Mouse (Mus musculus): ENCODE measurements at regions not wholly inside any gene's neighbourhood (a gene's known extent, or its start where the extent isn't known, plus 50 kb on each side); places are given as distances from the start of the nearest gene placed in this dataset.

GRCm38 (mm10) chr11:23131122-23131521 lies 123.8 kb downstream of the Fam161a start:
- no peak overlapping the region for H3K9ac ChIP-seq
- no peaks in the 10 kb centered on the region for H3K36me3 ChIP-seq
- H3K4me3 ChIP-seq = no peak overlapping the region
- no peak overlapping the region for H3K27ac ChIP-seq (ENCODE audit: poor library complexity, severe bottlenecking)
- ATAC-seq (ENCODE audit: insufficient number of reproducible peaks, low FRiP score) = no peak
- H3K4me1 ChIP-seq (replicated peaks) = no peaks in the 10 kb centered on the region
- no peak overlapping the region for H3K4me2 ChIP-seq
- 0 out of 2 replicates have a peak, but pooled peaks cover 5% of the 10 kb centered on the region for H3K9me3 ChIP-seq (replicated peaks)
- H3K27me3 ChIP-seq (replicated peaks) = no peaks in the 10 kb centered on the region
- 30% methylated on average over 1 of the region's 1 CpGs for WGBS

GRCm38 (mm10) chr11:23131632-23132031 lies 124.2 kb upstream of the Xpo1 start:
- Histone ChIP-seq H3K27me3 (replicated peaks) (no peaks in the 10 kb centered on the region), H3K9me3 (replicated peaks) (0 out of 2 replicates have a peak, but pooled peaks cover 5% of the 10 kb centered on the region), H3K4me2 (no peak overlapping the region), H3K27ac (ENCODE audit: poor library complexity, severe bottlenecking) (no peak overlapping the region), H3K4me3 (no peak overlapping the region), H3K36me3 (no peaks in the 10 kb centered on the region), H3K4me1 (replicated peaks) (no peaks in the 10 kb centered on the region), H3K9ac (no peak overlapping the region)
- ATAC-seq (ENCODE audit: insufficient number of reproducible peaks, low FRiP score) = no peak
- WGBS = 64% methylated on average over 1 of the region's 1 CpGs

- Histone ChIP-seq H3K27me3 (replicated peaks) (no peaks in the 10 kb centered on the region), H3K9me3 (replicated peaks) (no peaks in the 10 kb centered on the region), H3K36me3 (no peaks in the 10 kb centered on the region), H3K4me2 (no peak overlapping the region), H3K9ac (no peak overlapping the region), H3K4me1 (replicated peaks) (no peaks in the 10 kb centered on the region), H3K4me3 (no peak overlapping the region), H3K27ac (ENCODE audit: poor library complexity, severe bottlenecking) (no peak overlapping the region)
- ATAC-seq (ENCODE audit: insufficient number of reproducible peaks, low FRiP score) = no peak
- 67% methylated on average over 6 of the region's 6 CpGs for WGBS
Measured at GRCm38 (mm10) chr11:23140429-23141099, 115.3 kb upstream of the Xpo1 start.

GRCm38 (mm10) chr11:23141100-23141837 lies 114.6 kb upstream of the Xpo1 start:
- 73% methylated on average over 12 of the region's 12 CpGs for WGBS
- Histone ChIP-seq H3K36me3 (no peaks in the 10 kb centered on the region), H3K4me3 (no peak overlapping the region), H3K9me3 (replicated peaks) (no peaks in the 10 kb centered on the region), H3K9ac (no peak overlapping the region), H3K27me3 (replicated peaks) (no peaks in the 10 kb centered on the region), H3K27ac (ENCODE audit: poor library complexity, severe bottlenecking) (no peak overlapping the region), H3K4me1 (replicated peaks) (no peaks in the 10 kb centered on the region), H3K4me2 (no peak overlapping the region)
- no peak for ATAC-seq (ENCODE audit: insufficient number of reproducible peaks, low FRiP score)

- no peak for ATAC-seq (ENCODE audit: insufficient number of reproducible peaks, low FRiP score)
Measured at GRCm38 (mm10) chr11:23148048-23148596, 107.7 kb upstream of the Xpo1 start.

GRCm38 (mm10) chr11:23149556-23150244 lies 106.1 kb upstream of the Xpo1 start:
- no peaks in the 10 kb centered on the region for H3K4me1 ChIP-seq (replicated peaks)
- no peaks in the 10 kb centered on the region for H3K36me3 ChIP-seq
- no peak overlapping the region for H3K4me2 ChIP-seq
- H3K27me3 ChIP-seq (replicated peaks) = no peaks in the 10 kb centered on the region
- H3K9me3 ChIP-seq (replicated peaks) = no peaks in the 10 kb centered on the region
- no peak overlapping the region for H3K9ac ChIP-seq
- 60% methylated on average over 5 of the region's 5 CpGs for WGBS
- no peak for ATAC-seq (ENCODE audit: insufficient number of reproducible peaks, low FRiP score)
- H3K27ac ChIP-seq (ENCODE audit: poor library complexity, severe bottlenecking) = no peak overlapping the region
- no peak overlapping the region for H3K4me3 ChIP-seq

More at GRCm38 (mm10) chr11:23148048-23148596, 107.7 kb upstream of the Xpo1 start:
- 82% methylated on average over 8 of the region's 8 CpGs for WGBS
- Histone ChIP-seq H3K36me3 (no peaks in the 10 kb centered on the region), H3K4me3 (no peak overlapping the region), H3K4me2 (no peak overlapping the region), H3K27ac (ENCODE audit: poor library complexity, severe bottlenecking) (no peak overlapping the region), H3K27me3 (replicated peaks) (no peaks in the 10 kb centered on the region), H3K4me1 (replicated peaks) (no peaks in the 10 kb centered on the region), H3K9ac (no peak overlapping the region), H3K9me3 (replicated peaks) (no peaks in the 10 kb centered on the region)

GRCm38 (mm10) chr11:23154851-23155250 lies 101.0 kb upstream of the Xpo1 start:
- WGBS = 60% methylated on average over 1 of the region's 1 CpGs
- no peak for ATAC-seq (ENCODE audit: insufficient number of reproducible peaks, low FRiP score)
- Histone ChIP-seq H3K27me3 (replicated peaks) (no peaks in the 10 kb centered on the region), H3K9ac (no peak overlapping the region), H3K9me3 (replicated peaks) (no peaks in the 10 kb centered on the region), H3K4me3 (no peak overlapping the region), H3K36me3 (no peaks in the 10 kb centered on the region), H3K4me1 (replicated peaks) (no peaks in the 10 kb centered on the region), H3K27ac (ENCODE audit: poor library complexity, severe bottlenecking) (no peak overlapping the region), H3K4me2 (no peak overlapping the region)

- H3K27me3 ChIP-seq (replicated peaks) = no peaks in the 10 kb centered on the region
- no peaks in the 10 kb centered on the region for H3K36me3 ChIP-seq
- no peaks in the 10 kb centered on the region; the same call in 1 of the 2 replicates for H3K9me3 ChIP-seq (replicated peaks)
- no peak for ATAC-seq (ENCODE audit: insufficient number of reproducible peaks, low FRiP score)
- H3K4me1 ChIP-seq (replicated peaks) = 0 out of 2 replicates have a peak, but pooled peaks cover 4% of the 10 kb centered on the region
- H3K4me2 ChIP-seq = no peak overlapping the region
- no peak overlapping the region for H3K9ac ChIP-seq
- 75% methylated on average over 12 of the region's 12 CpGs for WGBS
- no peak overlapping the region for H3K27ac ChIP-seq (ENCODE audit: poor library complexity, severe bottlenecking)
- no peak overlapping the region for H3K4me3 ChIP-seq
Measured at GRCm38 (mm10) chr11:23168546-23169218, 87.2 kb upstream of the Xpo1 start.

GRCm38 (mm10) chr11:23169742-23170428 lies 86.0 kb upstream of the Xpo1 start:
- 30% methylated on average over 3 of the region's 3 CpGs for WGBS
- Histone ChIP-seq H3K9me3 (replicated peaks) (no peaks in the 10 kb centered on the region; the same call in 1 of the 2 replicates), H3K9ac (no peak overlapping the region), H3K4me3 (no peak overlapping the region), H3K27ac (ENCODE audit: poor library complexity, severe bottlenecking) (no peak overlapping the region), H3K27me3 (replicated peaks) (no peaks in the 10 kb centered on the region), H3K4me2 (no peak overlapping the region), H3K36me3 (no peaks in the 10 kb centered on the region), H3K4me1 (replicated peaks) (0 out of 2 replicates have a peak, but pooled peaks cover 4% of the 10 kb centered on the region)
- peak; percentile 73; the same call in 1 of the 2 replicates for ATAC-seq (ENCODE audit: insufficient number of reproducible peaks, low FRiP score)

- WGBS = 69% methylated on average over 2 of the region's 2 CpGs
- no peaks in the 10 kb centered on the region; the same call in 1 of the 2 replicates for H3K9me3 ChIP-seq (replicated peaks)
- no peaks in the 10 kb centered on the region for H3K36me3 ChIP-seq
- H3K4me2 ChIP-seq = no peak overlapping the region
- no peak for ATAC-seq (ENCODE audit: insufficient number of reproducible peaks, low FRiP score)
- H3K4me3 ChIP-seq = no peak overlapping the region
- H3K27me3 ChIP-seq (replicated peaks) = no peaks in the 10 kb centered on the region
- H3K9ac ChIP-seq = no peak overlapping the region
- H3K4me1 ChIP-seq (replicated peaks) = 0 out of 2 replicates have a peak, but pooled peaks cover 4% of the 10 kb centered on the region
- no peak overlapping the region for H3K27ac ChIP-seq (ENCODE audit: poor library complexity, severe bottlenecking)
Measured at GRCm38 (mm10) chr11:23170813-23171212, 85.0 kb upstream of the Xpo1 start.
